In genomic region chr16:34081683-34082438, GRCm38 (mm10) we compare ENCODE assay signal across 8 mouse cellular contexts.
A peak's percentile ranks its signal among the peaks of the same experiment; 100 is the strongest.
DNase-seq lines count a peak whose midpoint lies in the region; ATAC-seq and TF ChIP-seq lines count a peak whose summit lies in the region.

No protein-coding gene starts in this region.

- H3K36me3 ChIP-seq in embryonic facial prominence, embryonic 14.5 days (ENCODE audit: control insufficient read depth, insufficient read depth, low read length), result no peaks in the 10 kb centered on the region
- no peaks in the 10 kb centered on the region for H3K36me3 ChIP-seq in heart, embryonic 16.5 days (ENCODE audit: control insufficient read depth, insufficient read depth)
- no peaks in the 10 kb centered on the region for H3K36me3 ChIP-seq in small intestine, adult 2 months (ENCODE audit: control insufficient read depth, insufficient read depth, low read length)

- 45% methylated on average over 18 of the region's 19 CpGs for WGBS in embryonic facial prominence, embryonic 14.5 days
- WGBS in heart, embryonic 16.5 days, result 26% methylated on average over 19 of the region's 19 CpGs
- WGBS in large intestine, adult 2 months, result 27% methylated on average over 19 of the region's 19 CpGs
- WGBS in small intestine, adult 2 months, result 35% methylated on average over 18 of the region's 19 CpGs

- peak overlapping the region; percentile 46; the same call in 1 of the 2 replicates for H3K27ac ChIP-seq in embryonic facial prominence, embryonic 14.5 days (replicated peaks; ENCODE audit: low read depth, low read length)
- H3K27ac ChIP-seq in heart, embryonic 16.5 days (ENCODE audit: low read length), result peak overlapping the region; percentile 95
- H3K27ac ChIP-seq in small intestine, adult 2 months (ENCODE audit: insufficient read depth, low read depth, low read length), result peak overlapping the region; percentile 75

- H3K4me1 ChIP-seq in embryonic facial prominence, embryonic 14.5 days (ENCODE audit: control insufficient read depth, insufficient read depth, low read length), result peaks cover 36% of the 10 kb centered on the region
- peaks cover 75% of the 10 kb centered on the region for H3K4me1 ChIP-seq in heart, embryonic 16.5 days (ENCODE audit: control insufficient read depth, insufficient read depth, low read length)
- H3K4me1 ChIP-seq in small intestine, adult 2 months (ENCODE audit: control insufficient read depth, insufficient read depth, insufficient read length, low read length), result peaks cover 20% of the 10 kb centered on the region

- TF ChIP-seq CTCF in small intestine, adult 2 months (IDR thresholded peaks at IDR 0.05; ENCODE audit: extremely low read depth, insufficient read length, insufficient replicate concordance, low read depth, low read length), result no peak

- H3K4me2 ChIP-seq in embryonic facial prominence, embryonic 14.5 days (ENCODE audit: low read depth, low read length), result no peak overlapping the region
- peak overlapping the region; percentile 37 for H3K4me2 ChIP-seq in heart, embryonic 16.5 days (ENCODE audit: low read depth, low read length)

- H3K9ac ChIP-seq in embryonic facial prominence, embryonic 14.5 days (ENCODE audit: low read depth, low read length), result no peak overlapping the region
- peak overlapping the region; percentile 30; the same call in 1 of the 2 replicates for H3K9ac ChIP-seq in heart, embryonic 16.5 days (ENCODE audit: low read length)

- DNase-seq in R1 (ENCODE audit: low read depth, low spot score), result peak; percentile 54
- peak; percentile 80 for DNase-seq in embryonic facial prominence, embryonic 14.5 days (ENCODE audit: low spot score)
- peak; percentile 84 for DNase-seq in large intestine, adult 2 months (ENCODE audit: low read depth, low spot score)
- DNase-seq in layer of hippocampus, adult 9-10 months (ENCODE audit: low spot score), result no peak
- DNase-seq in frontal cortex, postnatal 14 days (ENCODE audit: low spot score in 2 of 2), result no peak
- DNase-seq in thymus, postnatal 0 days (ENCODE audit: low spot score), result no peak

- H3K9me3 ChIP-seq in embryonic facial prominence, embryonic 14.5 days (ENCODE audit: control insufficient read depth, low read length), result no peaks in the 10 kb centered on the region
- no peaks in the 10 kb centered on the region for H3K9me3 ChIP-seq in heart, embryonic 16.5 days (replicated peaks; ENCODE audit: control insufficient read depth, low read length)

- H3K27me3 ChIP-seq in embryonic facial prominence, embryonic 14.5 days (replicated peaks; ENCODE audit: control insufficient read depth, insufficient read depth, low read length), result no peaks in the 10 kb centered on the region
- H3K27me3 ChIP-seq in heart, embryonic 16.5 days (ENCODE audit: control insufficient read depth, insufficient read depth, low read length), result no peaks in the 10 kb centered on the region
- H3K27me3 ChIP-seq in small intestine, adult 2 months (ENCODE audit: control insufficient read depth, insufficient read depth, low read length), result no peaks in the 10 kb centered on the region

- TF ChIP-seq POLR2A in small intestine, adult 2 months (IDR thresholded peaks at IDR 0.05; ENCODE audit: low read depth, low read length), result peak; percentile 25; the same call in 1 of the 2 replicates

- peak; percentile 90 for ATAC-seq in embryonic facial prominence, embryonic 14.5 days (ENCODE audit: low read depth)
- ATAC-seq in heart, embryonic 16.5 days (replicated peaks; ENCODE audit: extremely low read depth, insufficient read depth, low FRiP score), result peak; percentile 92

- no peak overlapping the region for H3K4me3 ChIP-seq in embryonic facial prominence, embryonic 14.5 days (ENCODE audit: low read depth, low read length)
- H3K4me3 ChIP-seq in heart, embryonic 16.5 days (ENCODE audit: low read length), result no peak overlapping the region
- peak overlapping the region; percentile 28 for H3K4me3 ChIP-seq in small intestine, adult 2 months (ENCODE audit: low read depth, low read length)

Comparison
In these comparisons a context has a peak if more than half of its experiments do, and no peak if none do; other contexts are left out.
1. DNase-seq: peak in R1 (single experiment), embryonic facial prominence, embryonic 14.5 days (single experiment) and large intestine, adult 2 months (single experiment); none in layer of hippocampus, adult 9-10 months (single experiment), frontal cortex, postnatal 14 days (0 of 2) and thymus, postnatal 0 days (single experiment).
2. Peak in every context shown above with its lines, with median percentiles within 50 percentile points of each other: H3K27ac ChIP-seq.